Mouse (Mus musculus) embryonic fibroblast, embryonic 13.5 days (primary cell): Measurements from ENCODE around the gene Rock2. TPM values are rescaled to one million over a fixed set of nuclear protein-coding genes. Genes with fewer than 3 reads are reported as not detected.

Experiments
- H3K27ac ChIP-seq: 2 replicates; pipeline ENCODE4 v1.5.1; 2012; ENCODE audit warnings: low read length, control low read depth, inconsistent platforms; ENCODE audit not compliant: insufficient read depth
- H3K4me1 ChIP-seq: 2 replicates; pipeline ENCODE4 v1.6.1; 2011; ENCODE audit warnings: low read length; ENCODE audit not compliant: control insufficient read depth, insufficient read depth
- H3K4me3 ChIP-seq: 2 replicates; pipeline ENCODE4 v1.5.1; 2011; ENCODE audit warnings: mild to moderate bottlenecking, control low read depth, low read length; ENCODE audit not compliant: insufficient read depth
- CTCF ChIP-seq: IDR thresholded peaks from 2 replicates; pipeline ENCODE4 v1.5.1; 2011; ENCODE audit warnings: mild to moderate bottlenecking, control low read depth, low read length, moderate library complexity, borderline replicate concordance; ENCODE audit not compliant: insufficient read depth
- POLR2A ChIP-seq: IDR thresholded peaks from 2 replicates; pipeline ENCODE4 v1.6.1; 2011; ENCODE audit warnings: low read depth, mild to moderate bottlenecking, control low read depth, low read length, moderate library complexity
- polyA plus RNA-seq: library from polyadenylated mRNA; stranded (reverse); fragments of >200 nt; gene quantifications from 2 replicates; pipeline ENCODE4 v1.2.4, GENCODE M21; 2011; ENCODE audit warnings: low read depth; ENCODE audit not compliant: missing spikeins, insufficient read length

The Rock2 gene
- polyA plus RNA-seq, result 168 and 255 TPM in 2 replicates

- peaks cover 8% of the 10 kb centered on the region for H3K4me1 ChIP-seq
- H3K27ac ChIP-seq, result peak within 1 kb of the TSS; percentile 98
- TF ChIP-seq CTCF (no peak), POLR2A (peak; percentile 78)
- H3K4me3 ChIP-seq, result peak within 1 kb of the TSS; percentile 87
Measured at GRCm38 (mm10) chr12:16894396-16895220, at the start of gene Rock2. Gene Rock2 (plus strand): TSS chr12:16894895.

- Histone ChIP-seq H3K4me3 (no peak overlapping the region), H3K27ac (peak overlapping the region; percentile 91; the same call in 1 of the 2 replicates), H3K4me1 (peaks cover 24% of the 10 kb centered on the region)
- TF ChIP-seq CTCF, result no peak
- TF ChIP-seq POLR2A, result no peak
Measured at GRCm38 (mm10) chr12:16847204-16847792, 47.4 kb upstream of the Rock2 start.

GRCm38 (mm10) chr12:16848501-16848900, 46.2 kb upstream of the Rock2 start:
- Histone ChIP-seq H3K4me1 (peaks cover 30% of the 10 kb centered on the region), H3K4me3 (no peak overlapping the region), H3K27ac (peak overlapping the region; percentile 91)
- TF ChIP-seq CTCF (no peak), POLR2A (no peak)

DNA sequence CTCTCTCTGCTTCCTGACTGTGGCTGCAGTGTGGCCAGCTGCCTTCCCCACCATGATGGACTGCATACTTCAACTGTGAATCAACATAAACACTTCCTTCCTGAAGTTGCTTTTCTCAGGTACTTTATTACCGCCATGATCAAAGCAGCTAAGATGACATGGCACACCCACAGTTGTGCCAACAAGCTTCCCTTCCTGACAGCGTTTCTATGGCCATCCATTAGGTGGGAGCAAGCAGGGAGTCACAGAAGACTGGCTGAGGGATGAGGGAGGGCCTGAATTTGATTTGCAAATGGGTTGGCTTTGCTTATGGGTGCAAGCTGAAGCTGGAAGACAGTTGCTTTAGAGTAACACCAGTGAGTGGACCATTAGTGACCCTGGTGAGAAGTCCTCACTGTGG, 44.9 kb upstream of the Rock2 start:
- peak overlapping the region; percentile 32 for H3K27ac ChIP-seq
- H3K4me1 ChIP-seq, result peaks cover 27% of the 10 kb centered on the region
- TF ChIP-seq CTCF (no peak), POLR2A (no peak)
- H3K4me3 ChIP-seq, result no peak overlapping the region

- Histone ChIP-seq H3K27ac (peak overlapping the region; percentile 77), H3K4me1 (peaks cover 27% of the 10 kb centered on the region), H3K4me3 (no peak overlapping the region)
- TF ChIP-seq CTCF, result peak; percentile 50; the same call in 1 of the 2 replicates
- no peak for TF ChIP-seq POLR2A
Measured at GRCm38 (mm10) chr12:16850431-16851375, 44.0 kb upstream of the Rock2 start.

DNA sequence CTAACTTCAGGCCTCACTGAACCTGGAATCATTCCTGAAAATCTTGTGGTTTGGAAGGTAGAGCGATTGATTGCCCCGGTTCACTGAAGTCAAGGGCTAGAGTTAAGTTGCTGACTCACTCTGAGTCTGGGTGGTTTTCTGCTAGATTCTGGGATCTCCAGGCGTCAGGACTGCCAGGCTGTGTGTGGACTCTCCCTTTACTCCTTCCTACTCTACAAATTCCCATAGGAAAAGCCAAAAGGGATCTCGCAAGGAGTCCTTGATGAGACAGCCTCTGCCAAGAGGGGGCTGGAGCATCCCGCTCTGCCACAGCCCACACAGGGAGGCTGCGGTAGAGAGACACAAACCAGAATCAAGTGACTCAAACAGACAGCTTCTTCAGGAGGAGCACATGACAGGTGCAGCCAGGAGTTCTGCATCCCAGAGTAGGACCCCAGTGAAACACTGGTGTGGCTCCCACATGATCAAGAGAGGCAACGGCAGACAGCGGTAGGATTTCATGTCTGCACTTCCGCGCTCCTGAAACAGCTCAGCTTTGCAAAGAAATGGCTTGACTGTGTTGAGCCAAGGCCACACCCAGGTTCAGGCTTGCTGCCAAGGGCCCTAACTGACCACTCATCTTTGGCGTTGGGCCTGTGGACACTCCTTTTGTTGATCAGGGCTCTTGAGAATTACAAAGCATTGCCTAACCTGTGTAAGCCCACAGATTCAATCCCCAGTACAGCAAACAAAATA, 41.1 kb upstream of the Rock2 start:
- Histone ChIP-seq H3K27ac (peak overlapping the region; percentile 78), H3K4me3 (no peak overlapping the region), H3K4me1 (peaks cover 23% of the 10 kb centered on the region)
- no peak for TF ChIP-seq CTCF
- TF ChIP-seq POLR2A, result no peak

DNA sequence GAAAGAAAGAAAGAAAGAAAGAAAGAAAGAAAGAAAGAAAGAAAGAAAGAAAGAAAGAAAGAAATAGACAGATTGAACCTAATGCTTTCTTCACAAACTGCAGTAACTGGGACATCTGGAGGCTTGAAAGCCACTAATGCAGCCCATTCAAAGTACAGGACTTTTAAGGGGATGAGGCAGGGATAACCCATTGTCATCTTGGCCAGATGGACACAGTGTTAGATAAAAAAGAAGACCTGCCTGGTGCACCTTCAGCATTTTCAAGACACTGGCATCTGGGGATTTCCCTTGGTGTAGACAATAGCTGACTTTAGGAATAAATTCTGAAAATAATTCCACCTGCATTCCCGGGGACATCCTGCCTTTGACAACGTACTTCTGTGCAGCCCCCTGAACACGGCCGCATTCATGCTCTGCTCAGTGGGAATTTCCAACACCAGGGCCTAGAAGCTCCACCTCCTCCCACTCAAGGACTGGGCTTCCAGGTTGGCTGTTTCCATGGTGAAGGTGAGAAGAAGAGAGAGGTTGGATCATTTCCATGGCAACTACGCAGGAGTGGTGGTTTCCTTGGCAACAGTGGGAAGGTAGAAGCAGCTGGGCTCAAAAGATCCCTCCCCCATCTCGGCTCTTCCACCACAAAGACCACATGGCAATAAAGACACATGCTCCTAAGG, 38.9 kb upstream of the Rock2 start:
- Histone ChIP-seq H3K27ac (no peak overlapping the region), H3K4me1 (peaks cover 11% of the 10 kb centered on the region), H3K4me3 (no peak overlapping the region)
- TF ChIP-seq POLR2A (no peak), CTCF (no peak)

DNA sequence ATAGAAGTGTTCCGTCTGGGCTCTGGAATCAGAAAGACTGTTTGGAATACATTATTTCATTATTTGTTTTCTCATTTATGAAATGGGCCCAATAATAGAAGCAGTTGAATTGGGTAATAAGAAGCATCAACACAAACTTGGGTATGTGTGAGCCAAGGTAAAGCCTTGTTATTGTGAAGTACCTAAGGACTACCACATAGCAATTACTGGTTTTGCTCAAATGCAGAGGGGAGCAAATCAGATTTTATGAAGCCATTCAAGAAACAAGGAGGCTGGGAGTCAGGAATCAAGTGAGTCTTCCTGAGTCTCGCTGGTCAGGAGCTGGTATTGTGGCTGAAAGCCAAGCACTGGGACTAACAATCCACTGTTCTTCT, 38.4 kb upstream of the Rock2 start:
- no peak for TF ChIP-seq POLR2A
- Histone ChIP-seq H3K4me1 (peaks cover 12% of the 10 kb centered on the region), H3K4me3 (no peak overlapping the region), H3K27ac (no peak overlapping the region)
